Mouse (Mus musculus) frontal cortex, adult 2 months (tissue): ENCODE measurements around the gene Rpl18. TPM values are rescaled to one million over a fixed set of nuclear protein-coding genes. Genes with fewer than 3 reads are reported as not detected.

ENCODE experiments used
- polyA plus RNA-seq: library from polyadenylated mRNA; depleted of rRNA; stranded (reverse); fragments of >200 nt; gene quantifications from 2 replicates; pipeline ENCODE4 v1.2.3, GENCODE M21; 2012; rRNA removed

Rpl18 gene
- polyA plus RNA-seq, 1 experiment: 280 TPM

Other genes with a start within 250 kb of the Rpl18 start
- 108 and 110 TPM in 2 replicates for gene Bax, start 248.6 kb upstream of the Rpl18 start, polyA plus RNA-seq
- gene Tulp2, start 233.6 kb upstream of the Rpl18 start, polyA plus RNA-seq: 0.12 and 0.17 TPM in 2 replicates
- 0.23 TPM in 1 of 2 replicates, not detected in the other for gene Gm45808, start 228.6 kb upstream of the Rpl18 start, polyA plus RNA-seq
- gene Dhdh, start 226.7 kb upstream of the Rpl18 start, polyA plus RNA-seq: 8.0 and 8.8 TPM in 2 replicates
- gene Nucb1, start 205.1 kb upstream of the Rpl18 start, polyA plus RNA-seq: 88.5 and 103 TPM in 2 replicates
- gene Ppp1r15a, start 189.2 kb upstream of the Rpl18 start, polyA plus RNA-seq: 19.9 and 20.3 TPM in 2 replicates
- 5.4 and 8.5 TPM in 2 replicates for gene Plekha4, start 189.1 kb upstream of the Rpl18 start, polyA plus RNA-seq
- gene Hsd17b14, start 160.6 kb upstream of the Rpl18 start, polyA plus RNA-seq: 0.34 and 0.53 TPM in 2 replicates
- gene Bcat2, start 145.3 kb upstream of the Rpl18 start, polyA plus RNA-seq: 22.6 and 23.2 TPM in 2 replicates
- gene Fgf21, start 100.0 kb upstream of the Rpl18 start, polyA plus RNA-seq: not detected in 2 replicates
- gene Fut1, start 98.2 kb upstream of the Rpl18 start, polyA plus RNA-seq: 0.08 TPM in 2 replicates
- 0.08 and 0.10 TPM in 2 replicates for gene Izumo1, start 93.6 kb upstream of the Rpl18 start, polyA plus RNA-seq
- gene Rasip1, start 88.0 kb upstream of the Rpl18 start, polyA plus RNA-seq: 7.2 and 7.3 TPM in 2 replicates
- 5.9 and 6.6 TPM in 2 replicates for gene Mamstr, start 75.5 kb upstream of the Rpl18 start, polyA plus RNA-seq
- gene Fut2, start 49.1 kb upstream of the Rpl18 start, polyA plus RNA-seq: 0.13 and 0.16 TPM in 2 replicates
- gene Ntn5, start 31.4 kb upstream of the Rpl18 start, polyA plus RNA-seq: 1.7 and 4.7 TPM in 2 replicates
- gene Sec1, start 21.1 kb upstream of the Rpl18 start, polyA plus RNA-seq: 1.4 TPM in 2 replicates
- 283 and 318 TPM in 2 replicates for gene Car11, start 15.6 kb upstream of the Rpl18 start, polyA plus RNA-seq
- 208 and 221 TPM in 2 replicates for gene Dbp, start 10.4 kb upstream of the Rpl18 start, polyA plus RNA-seq
- 22.4 and 23.3 TPM in 2 replicates for gene Sphk2, start 2.5 kb downstream of the Rpl18 start, polyA plus RNA-seq
- gene Fam83e, start 5.8 kb downstream of the Rpl18 start, polyA plus RNA-seq: 0.18 and 0.21 TPM in 2 replicates
- not detected in 2 replicates for gene Spaca4, start 10.4 kb downstream of the Rpl18 start, polyA plus RNA-seq
- 170 and 198 TPM in 2 replicates for gene Lmtk3, start 68.3 kb downstream of the Rpl18 start, polyA plus RNA-seq
- gene Sult2b1, start 69.2 kb downstream of the Rpl18 start, polyA plus RNA-seq: 15.2 and 17.7 TPM in 2 replicates
- 158 and 167 TPM in 2 replicates for gene Cyth2, start 99.1 kb downstream of the Rpl18 start, polyA plus RNA-seq
- gene Kcnj14, start 109.3 kb downstream of the Rpl18 start, polyA plus RNA-seq: 2.1 and 2.6 TPM in 2 replicates
- 17.9 TPM in 2 replicates for gene Grwd1, start 115.5 kb downstream of the Rpl18 start, polyA plus RNA-seq
- 95.1 and 121 TPM in 2 replicates for gene Kdelr1, start 157.3 kb downstream of the Rpl18 start, polyA plus RNA-seq
- gene Grin2d, start 162.9 kb downstream of the Rpl18 start, polyA plus RNA-seq: 15.5 and 17.7 TPM in 2 replicates
- gene Syngr4, start 181.3 kb downstream of the Rpl18 start, polyA plus RNA-seq: 0.15 TPM in 1 of 2 replicates, not detected in the other
- gene Tmem143, start 181.5 kb downstream of the Rpl18 start, polyA plus RNA-seq: 32.5 and 33.6 TPM in 2 replicates
- gene Emp3, start 205.9 kb downstream of the Rpl18 start, polyA plus RNA-seq: 15.1 and 15.2 TPM in 2 replicates
- gene Ccdc114, start 208.6 kb downstream of the Rpl18 start, polyA plus RNA-seq: 5.1 and 5.3 TPM in 2 replicates